In the genomic region with DNA sequence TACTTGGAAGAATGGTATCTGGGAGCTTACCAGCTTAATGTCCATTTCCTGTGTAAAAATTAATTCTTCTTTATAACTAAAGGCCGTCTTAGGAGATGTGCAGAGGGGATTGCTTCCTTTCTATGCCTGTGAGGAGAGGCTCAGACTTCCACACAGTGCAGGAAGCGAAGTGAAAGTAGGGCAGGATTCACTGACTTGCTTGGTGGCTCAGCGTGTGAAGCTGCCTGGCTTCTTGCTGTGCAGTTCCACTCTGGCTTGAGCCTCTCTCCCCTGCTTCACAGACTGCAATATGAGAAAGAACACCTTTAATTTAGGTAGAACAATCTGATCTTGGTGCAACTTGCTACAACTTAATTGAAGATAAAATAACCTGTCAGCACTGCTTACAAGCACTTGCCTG, we compare ENCODE assay signal across 25 mouse cellular contexts.
"Had no signal": no experiment of that assay in that cellular context is flagged by ENCODE, and none has a peak within 500 bp of the region (broad histone marks: within the 10 kb centered on the region; RNA-seq: fewer than 3 reads in every experiment).

No protein-coding gene starts in this region.

- H3K4me1 ChIP-seq: heart, embryonic 13.5 days; heart, embryonic 15.5 days; kidney, embryonic 15.5 days; liver, embryonic 13.5 days; liver, embryonic 15.5 days had no signal

- H3K27ac ChIP-seq: heart, adult 2 months; heart, embryonic 13.5 days; heart, embryonic 15.5 days; hindbrain, embryonic 13.5 days; hindbrain, embryonic 15.5 days; hindbrain, postnatal 0 days; kidney, embryonic 15.5 days; kidney, postnatal 0 days; left cerebral cortex, adult 2 months; limb, embryonic 10.5 days; limb, embryonic 12.5 days; liver, embryonic 13.5 days; liver, embryonic 15.5 days had no signal

- H3K27me3 ChIP-seq: heart, embryonic 13.5 days; heart, embryonic 15.5 days; hindbrain, embryonic 13.5 days; hindbrain, embryonic 15.5 days; kidney, embryonic 15.5 days; liver, embryonic 13.5 days; liver, embryonic 15.5 days had no signal

- H3K9ac ChIP-seq: heart, embryonic 13.5 days; heart, embryonic 15.5 days; hindbrain, embryonic 13.5 days; hindbrain, embryonic 15.5 days; kidney, embryonic 15.5 days; limb, embryonic 12.5 days; liver, embryonic 13.5 days; liver, embryonic 15.5 days; liver, postnatal 0 days had no signal

- DNase-seq: gastrocnemius, postnatal 14 days; gastrocnemius, postnatal 36 days; heart, adult 11 months; heart, adult 2 months; heart, postnatal 14 days; heart, postnatal 36 days; kidney, adult 11 months; kidney, adult 2 months; kidney, adult 9 months; kidney, postnatal 14 days; kidney, postnatal 36 days; liver; liver, embryonic 13.5 days; liver, postnatal 0 days had no signal

- H3K9me3 ChIP-seq: heart, embryonic 13.5 days; heart, embryonic 15.5 days; hindbrain, embryonic 13.5 days; hindbrain, embryonic 15.5 days; kidney, embryonic 15.5 days; limb, embryonic 10.5 days; limb, embryonic 12.5 days; liver, embryonic 13.5 days; liver, embryonic 15.5 days had no signal

- H3K4me3 ChIP-seq: heart, adult 2 months; heart, embryonic 13.5 days; heart, embryonic 15.5 days; hindbrain, embryonic 13.5 days; hindbrain, embryonic 15.5 days; kidney, embryonic 15.5 days; left cerebral cortex, adult 2 months; limb, embryonic 10.5 days; limb, embryonic 12.5 days; liver, embryonic 13.5 days; liver, embryonic 15.5 days had no signal

- H3K36me3 ChIP-seq: heart, embryonic 13.5 days; heart, embryonic 15.5 days; kidney, embryonic 15.5 days; limb, embryonic 10.5 days; limb, embryonic 12.5 days; liver, embryonic 13.5 days; liver, embryonic 15.5 days had no signal
